Mouse (Mus musculus) CH12.LX (cell line): ENCODE measurements around the gene Gpatch1. TPM values are rescaled to one million over a fixed set of nuclear protein-coding genes. Genes with fewer than 3 reads are reported as not detected.
A peak's percentile ranks its signal among the peaks of the same experiment; 100 is the strongest.

ENCODE experiments used
- DNase-seq: peaks from one replicate; pipeline ENCODE4 v3.0.0-alpha.2; 2013; ENCODE audit errors: extremely low read depth
- H3K27ac ChIP-seq: 2 replicates; pipeline ENCODE4 v1.5.1; 2012; ENCODE audit warnings: low read depth, mild to moderate bottlenecking, control low read depth, moderate library complexity; ENCODE audit not compliant: insufficient read depth
- H3K27me3 ChIP-seq: replicated peaks from 2 replicates; pipeline ENCODE3; 2012; ENCODE audit warnings: inconsistent platforms
- H3K36me3 ChIP-seq, 2 experiments: replicated peaks in 1 of 2; 2 replicates each; pipeline versions ENCODE3 to v1.6.1; 2012; ENCODE audit warnings: inconsistent platforms in 1 of 2, low read length in 1 of 2, mild to moderate bottlenecking in 1 of 2, mixed read lengths in 1 of 2, moderate library complexity in 1 of 2; ENCODE audit not compliant: control insufficient read depth in 1 of 2, insufficient read depth in 1 of 2
- H3K4me1 ChIP-seq, 2 experiments: 2 replicates each; pipeline ENCODE4 v1.6.1; 2012; ENCODE audit warnings: inconsistent platforms in 1 of 2, moderate library complexity in 1 of 2; ENCODE audit not compliant: insufficient read depth in 2 of 2, control insufficient read depth in 1 of 2
- H3K4me2 ChIP-seq: 2 replicates; pipeline ENCODE4 v1.6.1; 2012; ENCODE audit warnings: low read depth, mild to moderate bottlenecking, control low read depth; ENCODE audit not compliant: poor library complexity, insufficient read depth, severe bottlenecking
- H3K4me3 ChIP-seq, 3 experiments: fragments of 150-350 bp in 1 of 3; sonication (generic) in 1 of 3; replicated peaks in 1 of 3; 2 replicates each; pipeline versions ENCODE3 to v1.5.1; 2011 to 2012; ENCODE audit warnings: low read depth in 2 of 3, low read length in 2 of 3, mild to moderate bottlenecking in 2 of 3, moderate library complexity in 2 of 3, control low read depth in 1 of 3, improper control_type of control experiment in 1 of 3, inconsistent platforms in 1 of 3, mixed read lengths in 1 of 3; ENCODE audit not compliant: poor library complexity in 1 of 3
- H3K79me2 ChIP-seq: replicated peaks from 2 replicates; pipeline ENCODE4 v1.6.1; 2012; ENCODE audit warnings: mild to moderate bottlenecking, moderate library complexity; ENCODE audit not compliant: control insufficient read depth, poor library complexity, insufficient read depth, severe bottlenecking; ENCODE audit errors: extremely low read depth
- H3K9ac ChIP-seq: 2 replicates; pipeline ENCODE4 v1.6.1; 2012; ENCODE audit warnings: low read depth, mild to moderate bottlenecking, control low read depth, moderate library complexity; ENCODE audit not compliant: insufficient read depth
- H3K9me3 ChIP-seq: replicated peaks from 2 replicates; pipeline ENCODE3; 2012; ENCODE audit warnings: low read length, inconsistent platforms, mixed read lengths
- BHLHE40 ChIP-seq: IDR thresholded peaks from 2 replicates; pipeline ENCODE4 v1.6.1; 2011; ENCODE audit warnings: mild to moderate bottlenecking, low read depth, low read length, improper control_type of control experiment
- CHD1 ChIP-seq: IDR thresholded peaks from 2 replicates; pipeline ENCODE4 v1.6.1; 2012; ENCODE audit warnings: low read depth, low read length, improper control_type of control experiment, inconsistent platforms
- CHD2 ChIP-seq: IDR thresholded peaks from 2 replicates; pipeline ENCODE4 v1.6.1; 2011; ENCODE audit warnings: low read length, improper control_type of control experiment
- CTCF ChIP-seq, 2 experiments: IDR thresholded peaks in 1 of 2; conservative IDR thresholded peaks in 1 of 2; 2 replicates each; pipeline ENCODE4 v1.5.1; 2011 to 2012; ENCODE audit warnings: low read depth in 2 of 2, low read length in 2 of 2, improper control_type of control experiment in 1 of 2, inconsistent platforms in 1 of 2, mild to moderate bottlenecking in 1 of 2, moderate library complexity in 1 of 2
- E2F4 ChIP-seq: IDR thresholded peaks from 2 replicates; pipeline ENCODE4 v1.6.1; 2011; ENCODE audit warnings: low read depth, low read length, improper control_type of control experiment; ENCODE audit not compliant: insufficient replicate concordance
- ELF1 ChIP-seq: IDR thresholded peaks from 2 replicates; pipeline ENCODE4 v1.6.1; 2014; ENCODE audit warnings: low read depth, mild to moderate bottlenecking, inconsistent platforms, low read length, improper control_type of control experiment
- EP300 ChIP-seq: IDR thresholded peaks from 2 replicates; pipeline ENCODE4 v1.6.1; 2011; ENCODE audit warnings: low read length, improper control_type of control experiment
- ETS1 ChIP-seq: conservative IDR thresholded peaks from 2 replicates; pipeline ENCODE4 v1.6.1; 2012; ENCODE audit warnings: low read depth, mild to moderate bottlenecking, inconsistent platforms, low read length, improper control_type of control experiment, moderate library complexity
- GABPA ChIP-seq: IDR thresholded peaks from 2 replicates; pipeline ENCODE4 v1.6.1; 2012; ENCODE audit warnings: low read depth, low read length, improper control_type of control experiment, inconsistent platforms; ENCODE audit not compliant: insufficient replicate concordance
- HCFC1 ChIP-seq: IDR thresholded peaks from 2 replicates; pipeline ENCODE4 v1.6.1; 2012; ENCODE audit warnings: low read depth, mild to moderate bottlenecking, inconsistent platforms, low read length, improper control_type of control experiment
- IRF4 ChIP-seq: IDR thresholded peaks from 2 replicates; pipeline ENCODE4 v1.6.1; 2014; ENCODE audit warnings: low read depth, mild to moderate bottlenecking, inconsistent platforms, low read length, improper control_type of control experiment
- JUN ChIP-seq: IDR thresholded peaks from 2 replicates; pipeline ENCODE4 v1.6.1; 2011; ENCODE audit warnings: low read depth, mild to moderate bottlenecking, low read length, improper control_type of control experiment, moderate library complexity; ENCODE audit not compliant: insufficient read depth
- KAT2A ChIP-seq: IDR thresholded peaks from 2 replicates; pipeline ENCODE4 v1.6.1; 2012; ENCODE audit warnings: low read length, improper control_type of control experiment, inconsistent platforms; ENCODE audit not compliant: insufficient replicate concordance
- MAFK ChIP-seq: IDR thresholded peaks from 2 replicates; pipeline ENCODE4 v1.6.1; 2011; ENCODE audit warnings: low read length, improper control_type of control experiment; ENCODE audit not compliant: insufficient replicate concordance
- MAX ChIP-seq: IDR thresholded peaks from 2 replicates; pipeline ENCODE4 v1.6.1; 2011; ENCODE audit warnings: low read length, improper control_type of control experiment
- MAZ ChIP-seq: IDR thresholded peaks from 2 replicates; pipeline ENCODE4 v1.6.1; 2012; ENCODE audit warnings: low read depth, mild to moderate bottlenecking, inconsistent platforms, low read length, improper control_type of control experiment, moderate library complexity
- MEF2A ChIP-seq: IDR thresholded peaks from 2 replicates; pipeline ENCODE4 v1.6.1; 2014; ENCODE audit warnings: low read depth, mild to moderate bottlenecking, inconsistent platforms, low read length, improper control_type of control experiment, borderline replicate concordance
- MXI1 ChIP-seq: IDR thresholded peaks from 2 replicates; pipeline ENCODE4 v1.6.1; 2011; ENCODE audit warnings: mild to moderate bottlenecking, low read depth, low read length, improper control_type of control experiment
- MYC ChIP-seq: IDR thresholded peaks from 2 replicates; pipeline ENCODE4 v1.6.1; 2011; ENCODE audit warnings: low read depth, mild to moderate bottlenecking, improper control_type of control experiment, low read length
- NELFE ChIP-seq: IDR thresholded peaks from 2 replicates; pipeline ENCODE4 v1.6.1; 2011; ENCODE audit warnings: low read depth, low read length, improper control_type of control experiment
- NRF1 ChIP-seq: IDR thresholded peaks from 2 replicates; pipeline ENCODE4 v1.6.1; 2014; ENCODE audit warnings: low read depth, mild to moderate bottlenecking, inconsistent platforms, low read length, improper control_type of control experiment, moderate library complexity
- PAX5 ChIP-seq: IDR thresholded peaks from 2 replicates; pipeline ENCODE4 v1.6.1; 2012; ENCODE audit warnings: low read length, inconsistent platforms, mixed read lengths
- POLR2A ChIP-seq: IDR thresholded peaks from 2 replicates; pipeline ENCODE4 v1.6.1; 2011; ENCODE audit warnings: low read depth, mild to moderate bottlenecking, improper control_type of control experiment, low read length
- POLR2AphosphoS2 ChIP-seq: IDR thresholded peaks from 2 replicates; pipeline ENCODE4 v1.6.1; 2011; ENCODE audit warnings: low read depth, low read length, improper control_type of control experiment
- RAD21 ChIP-seq: IDR thresholded peaks from 2 replicates; pipeline ENCODE4 v1.6.1; 2011; ENCODE audit warnings: low read depth, mild to moderate bottlenecking, low read length, improper control_type of control experiment, moderate library complexity
- RCOR1 ChIP-seq: conservative IDR thresholded peaks from 2 replicates; pipeline ENCODE4 v1.6.1; 2012; ENCODE audit warnings: low read depth, mild to moderate bottlenecking, inconsistent platforms, low read length, improper control_type of control experiment
- SIN3A ChIP-seq: IDR thresholded peaks from 2 replicates; pipeline ENCODE4 v1.6.1; 2012; ENCODE audit warnings: low read length, improper control_type of control experiment, inconsistent platforms
- SMC3 ChIP-seq: IDR thresholded peaks from 2 replicates; pipeline ENCODE4 v1.6.1; 2011; ENCODE audit warnings: low read depth, low read length, improper control_type of control experiment
- TBP ChIP-seq: conservative IDR thresholded peaks from 2 replicates; pipeline ENCODE4 v1.6.1; 2011; ENCODE audit warnings: low read depth, low read length, improper control_type of control experiment
- TCF12 ChIP-seq: IDR thresholded peaks from 2 replicates; pipeline ENCODE4 v1.6.1; 2014; ENCODE audit warnings: low read depth, mild to moderate bottlenecking, inconsistent platforms, low read length, improper control_type of control experiment
- UBTF ChIP-seq: IDR thresholded peaks from 2 replicates; pipeline ENCODE4 v1.6.1; 2012; ENCODE audit warnings: low read depth, mild to moderate bottlenecking, inconsistent platforms, low read length, improper control_type of control experiment, moderate library complexity
- USF1 ChIP-seq: IDR thresholded peaks from 2 replicates; pipeline ENCODE4 v1.6.1; 2014; ENCODE audit warnings: low read depth, mild to moderate bottlenecking, inconsistent platforms, low read length, improper control_type of control experiment
- USF2 ChIP-seq: conservative IDR thresholded peaks from 2 replicates; pipeline ENCODE4 v1.6.1; 2011; ENCODE audit warnings: low read depth, low read length, improper control_type of control experiment
- ZC3H11A ChIP-seq: IDR thresholded peaks from 2 replicates; pipeline ENCODE4 v1.6.1; 2012; ENCODE audit warnings: low read depth, mild to moderate bottlenecking, inconsistent platforms, low read length, improper control_type of control experiment
- ZKSCAN1 ChIP-seq: IDR thresholded peaks from 2 replicates; pipeline ENCODE4 v1.6.1; 2012; ENCODE audit warnings: low read depth, inconsistent platforms, low read length, improper control_type of control experiment, borderline replicate concordance
- ZMIZ1 ChIP-seq: IDR thresholded peaks from 2 replicates; pipeline ENCODE4 v1.6.1; 2012; ENCODE audit warnings: low read depth, mild to moderate bottlenecking, inconsistent platforms, low read length, improper control_type of control experiment
- ZNF384 ChIP-seq: IDR thresholded peaks from 2 replicates; pipeline ENCODE4 v1.6.1; 2012; ENCODE audit warnings: low read depth, low read length, improper control_type of control experiment, inconsistent platforms
- dilution Hi-C: fragments of 300-500 bp; cut with MboI; formaldehyde crosslinking; loops from 2 replicates; pipeline ENCODE4 v1.14.3; 2020; ENCODE audit warnings: low sequenced_read_pairs; ENCODE audit not compliant: extremely low pct_unique_long_range_greater_than_20kb, extremely low pct_ligation_motif_present
- in situ Hi-C: fragments of 300-500 bp; cut with MboI; formaldehyde crosslinking; loops from 3 replicates; pipeline ENCODE4 v1.14.3; 2019; ENCODE audit warnings: low sequenced_read_pairs, low pct_ligation_motif_present, low pct_unique_long_range_greater_than_20kb, mixed read lengths
- polyA plus RNA-seq: library from polyadenylated mRNA; unstranded; fragments of >175 nt; gene quantifications from 2 replicates; pipeline ENCODE4 v1.2.1, GENCODE M21; 2012; ENCODE audit warnings: low read depth; ENCODE audit not compliant: insufficient read length
- total RNA-seq, 2 experiments: library from RNA; depleted of rRNA; stranded (reverse); fragments of 300-350 nt in 1 of 2; fragments of >200 nt in 1 of 2; gene quantifications; 2 replicates each; pipeline ENCODE4 v1.2.3; 2012 to 2014

Gpatch1 gene
- total and polyA plus RNA-seq, 3 experiments, result 4.3 to 14.2 (median 6.9) TPM

DNA sequence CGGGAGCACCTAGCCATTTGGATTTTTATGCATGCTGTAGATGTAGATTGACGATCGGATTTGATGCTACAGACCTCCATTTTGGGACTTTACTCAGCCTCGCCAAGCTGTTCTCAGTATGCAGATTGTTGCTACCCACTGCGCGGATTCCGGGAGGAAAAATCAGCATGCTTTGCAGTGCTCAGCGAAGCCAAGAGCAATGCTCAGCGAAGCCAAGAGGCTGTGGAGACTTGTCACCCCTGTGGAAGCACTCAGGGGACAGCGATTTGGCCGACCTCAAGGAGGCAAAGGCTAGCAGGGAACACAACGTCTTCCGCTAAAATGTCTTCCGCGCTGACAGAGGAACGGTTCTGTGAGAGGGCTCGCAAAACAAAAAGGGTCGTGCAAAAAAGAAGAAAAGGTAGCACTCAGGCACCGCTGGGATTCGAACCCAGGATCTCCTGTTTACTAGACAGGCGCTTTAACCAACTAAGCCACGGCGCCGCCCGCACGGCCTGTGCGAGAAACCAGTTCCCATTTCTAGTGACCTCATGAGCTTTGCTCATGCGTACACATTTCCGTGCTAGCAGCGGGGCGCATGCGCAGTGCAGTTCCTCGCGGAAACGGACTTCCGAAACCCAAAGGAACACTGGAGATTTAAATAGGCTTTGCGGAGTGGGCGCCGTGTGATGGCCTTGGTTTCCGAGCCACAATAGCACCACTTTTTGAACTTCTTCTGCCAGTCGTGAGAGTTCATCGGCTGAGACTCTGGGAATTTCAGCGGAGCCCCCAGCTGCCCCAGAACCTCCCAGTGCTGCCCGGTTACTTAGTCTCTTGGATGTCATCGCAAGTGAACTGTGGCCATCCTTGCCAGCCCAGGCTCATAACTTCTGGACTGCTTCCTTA lies 83.6 kb downstream of the Gpatch1 start:
- Histone ChIP-seq H3K27me3 (no peaks in the 10 kb centered on the region), H3K27ac (peak overlapping the region; percentile 91), H3K9ac (peak overlapping the region; percentile 64), H3K4me2 (no peak overlapping the region; the same call in 1 of the 2 replicates), H3K79me2 (no peaks in the 10 kb centered on the region), H3K4me1 (peaks cover 5 to 11% of the 10 kb centered on the region in 2 experiments), H3K36me3 (no peaks in the 10 kb centered on the region), H3K9me3 (peaks cover 13% of the 10 kb centered on the region), H3K4me3 (peak overlapping the region; percentile 64 to 78 (median 72))
- in situ Hi-C loops, result no loop called here
- DNase-seq, result peak; percentile 95
- dilution Hi-C loops, result no loop called here
- TF ChIP-seq KAT2A (peak; percentile 89; the same call in 1 of the 2 replicates), EP300 (no peak), PAX5 (no peak), RCOR1 (peak; percentile 59; the same call in 1 of the 2 replicates), HCFC1 (peak; percentile 62), POLR2AphosphoS2 (no peak), MAX (peak; percentile 67), ZKSCAN1 (no peak), IRF4 (peak; percentile 44; the same call in 1 of the 2 replicates), BHLHE40 (0 out of 2 replicates have a peak, but pooled peaks have one; percentile 40), USF2 (no peak), CTCF (conservative IDR thresholded peaks at IDR 0.05 in 1 of 2, IDR thresholded peaks at IDR 0.05 in 1 of 2; ENCODE audit: low read depth in 2 of 2, low read length in 2 of 2) (no peak), ZMIZ1 (no peak), MAFK (peak; percentile 89; the same call in 1 of the 2 replicates), POLR2A (peak; percentile 64), NRF1 (peak; percentile 94), TBP (peak; percentile 100), ZC3H11A (no peak), MEF2A (peak; percentile 42; the same call in 1 of the 2 replicates), UBTF (peak; percentile 81; the same call in 1 of the 2 replicates), SMC3 (no peak), SIN3A (0 out of 2 replicates have a peak, but pooled peaks have one; percentile 5), TCF12 (peak; percentile 7; the same call in 1 of the 2 replicates), CHD2 (no peak), GABPA (no peak), JUN (no peak), NELFE (peak; percentile 76; the same call in 1 of the 2 replicates), MYC (peak; percentile 74; the same call in 1 of the 2 replicates), ETS1 (no peak; the same call in 1 of the 2 replicates), ELF1 (peak; percentile 99), E2F4 (no peak), RAD21 (no peak), MXI1 (peak; percentile 53), CHD1 (no peak), USF1 (no peak), ZNF384 (no peak), MAZ (peak; percentile 75; the same call in 1 of the 2 replicates)
